14 mouse cellular contexts compared by ENCODE assay signal in genomic region chr13:41748866-41749265, GRCm38 (mm10).
A peak's percentile ranks its signal among the peaks of the same experiment; 100 is the strongest.
DNase-seq lines count a peak whose midpoint lies in the region; ATAC-seq and TF ChIP-seq lines count a peak whose summit lies in the region.
"Had no signal": no experiment of that assay in that cellular context is flagged by ENCODE, and none has a peak within 500 bp of the region (broad histone marks: within the 10 kb centered on the region; RNA-seq: fewer than 3 reads in every experiment).

No protein-coding gene starts in this region.

- 35% methylated on average over 9 of the region's 9 CpGs for WGBS in olfactory bulb, adult 2 months
- WGBS in liver, embryonic 11.5 days = 78% methylated on average over 9 of the region's 9 CpGs
- WGBS in kidney, embryonic 16.5 days = 83% methylated on average over 9 of the region's 9 CpGs

- no peak for ATAC-seq in CD4-positive, CD25-positive, alpha-beta regulatory T cell, adult 4 months
- no peak for ATAC-seq in liver, embryonic 11.5 days (replicated peaks; ENCODE audit: low FRiP score)
- no peak for ATAC-seq in kidney, embryonic 16.5 days (ENCODE audit: low FRiP score, low TSS enrichment)

- H3K27me3 ChIP-seq in liver, embryonic 11.5 days (replicated peaks; ENCODE audit: control insufficient read depth, insufficient read depth, low read length) = no peaks in the 10 kb centered on the region
- no peaks in the 10 kb centered on the region for H3K27me3 ChIP-seq in kidney, embryonic 16.5 days (ENCODE audit: insufficient read depth, low read length)
- H3K27me3 ChIP-seq: hindbrain, embryonic 12.5 days; neural tube, embryonic 12.5 days; stomach, embryonic 15.5 days had no signal

- H3K4me1 ChIP-seq in olfactory bulb, adult 2 months (ENCODE audit: control insufficient read depth, insufficient read depth, low read length) = peaks cover 13% of the 10 kb centered on the region
- no peaks in the 10 kb centered on the region for H3K4me1 ChIP-seq in liver, embryonic 11.5 days (replicated peaks; ENCODE audit: control insufficient read depth, insufficient read depth, low read length)
- H3K4me1 ChIP-seq in kidney, embryonic 16.5 days (ENCODE audit: insufficient read depth, low read length) = no peaks in the 10 kb centered on the region
- H3K4me1 ChIP-seq: hindbrain, embryonic 12.5 days; limb, embryonic 10.5 days; neural tube, embryonic 12.5 days; stomach, embryonic 15.5 days had no signal

- TF ChIP-seq CTCF in olfactory bulb, adult 2 months (IDR thresholded peaks at IDR 0.05; ENCODE audit: insufficient read depth, low read depth, low read length) = no peak

- no peak overlapping the region for H3K9ac ChIP-seq in liver, embryonic 11.5 days (ENCODE audit: low read depth, low read length)
- H3K9ac ChIP-seq in kidney, embryonic 16.5 days (replicated peaks; ENCODE audit: low read length) = no peak overlapping the region
- H3K9ac ChIP-seq: hindbrain, embryonic 12.5 days; neural tube, embryonic 12.5 days; stomach, embryonic 15.5 days had no signal

- H3K9me3 ChIP-seq in liver, embryonic 11.5 days (ENCODE audit: control insufficient read depth, low read length) = no peaks in the 10 kb centered on the region
- H3K9me3 ChIP-seq in kidney, embryonic 16.5 days (ENCODE audit: low read length) = no peaks in the 10 kb centered on the region
- H3K9me3 ChIP-seq: hindbrain, embryonic 12.5 days; limb, embryonic 10.5 days; neural tube, embryonic 12.5 days; stomach, embryonic 15.5 days had no signal

- H3K4me2 ChIP-seq in liver, embryonic 11.5 days = no peak overlapping the region
- no peak overlapping the region for H3K4me2 ChIP-seq in kidney, embryonic 16.5 days (replicated peaks; ENCODE audit: low read depth, low read length)
- H3K4me2 ChIP-seq: hindbrain, embryonic 12.5 days; neural tube, embryonic 12.5 days; stomach, embryonic 15.5 days had no signal

- TF ChIP-seq POLR2A in olfactory bulb, adult 2 months (IDR thresholded peaks at IDR 0.05; ENCODE audit: insufficient read depth, low read depth, low read length) = no peak

- H3K27ac ChIP-seq in olfactory bulb, adult 2 months (ENCODE audit: insufficient read depth, low read depth, low read length) = 0 out of 2 replicates have a peak overlapping the region, but pooled peaks have one; percentile 33
- no peak overlapping the region for H3K27ac ChIP-seq in liver, embryonic 11.5 days (ENCODE audit: low read depth, low read length)
- no peak overlapping the region for H3K27ac ChIP-seq in kidney, embryonic 16.5 days (ENCODE audit: low read length)
- H3K27ac ChIP-seq: hindbrain, embryonic 12.5 days; limb, embryonic 10.5 days; neural tube, embryonic 12.5 days; stomach, embryonic 15.5 days had no signal

- no peak overlapping the region for H3K4me3 ChIP-seq in olfactory bulb, adult 2 months (ENCODE audit: insufficient read depth, low read depth, low read length)
- H3K4me3 ChIP-seq in liver, embryonic 11.5 days (ENCODE audit: low read depth, low read length) = no peak overlapping the region
- no peak overlapping the region for H3K4me3 ChIP-seq in kidney, embryonic 16.5 days (ENCODE audit: low read length)
- H3K4me3 ChIP-seq: hindbrain, embryonic 12.5 days; limb, embryonic 10.5 days; neural tube, embryonic 12.5 days; stomach, embryonic 15.5 days had no signal

- H3K36me3 ChIP-seq in liver, embryonic 11.5 days (ENCODE audit: control insufficient read depth, insufficient read depth, low read length) = no peaks in the 10 kb centered on the region
- H3K36me3 ChIP-seq in kidney, embryonic 16.5 days (ENCODE audit: insufficient read depth, low read length) = no peaks in the 10 kb centered on the region
- H3K36me3 ChIP-seq: hindbrain, embryonic 12.5 days; limb, embryonic 10.5 days; neural tube, embryonic 12.5 days; stomach, embryonic 15.5 days had no signal

- intact Hi-C loops in heart, postnatal 25 days (cut with DNase I) = loop anchor here (2.0 to 10.0 kb wide), 2 partner anchors 300 to 396 kb away; no protein-coding TSS in a partner anchor

- peak; percentile 93 for DNase-seq in heart, adult 11 months
- no peak for DNase-seq in heart, postnatal 25 days (ENCODE audit: low spot score)
- DNase-seq in frontal cortex, postnatal 14 days (ENCODE audit: low spot score in 2 of 2) = peak; percentile 55 to 70
- peak; percentile 64 to 78 for DNase-seq in layer of hippocampus, adult 18-20 months (ENCODE audit: low spot score in 2 of 2)
- no peak for DNase-seq in liver, embryonic 11.5 days (ENCODE audit: low spot score)
- DNase-seq: cerebellum, adult 8-10 months; lung, postnatal 4 days had no signal

Comparison
In these comparisons a context has a peak if more than half of its experiments do, and no peak if none do; other contexts are left out.
1. DNase-seq: peak in heart, adult 11 months (single experiment), frontal cortex, postnatal 14 days (2 of 2) and layer of hippocampus, adult 18-20 months (2 of 2); none in heart, postnatal 25 days (single experiment) and liver, embryonic 11.5 days (single experiment).